Mouse (Mus musculus): Measurements from ENCODE around the gene Mospd1. TPM values are rescaled to one million over a fixed set of nuclear protein-coding genes. Genes with fewer than 3 reads are reported as not detected.

The Mospd1 gene
- polyA plus RNA-seq, 1 experiment from 2014 or later: 51.1 TPM

DNA sequence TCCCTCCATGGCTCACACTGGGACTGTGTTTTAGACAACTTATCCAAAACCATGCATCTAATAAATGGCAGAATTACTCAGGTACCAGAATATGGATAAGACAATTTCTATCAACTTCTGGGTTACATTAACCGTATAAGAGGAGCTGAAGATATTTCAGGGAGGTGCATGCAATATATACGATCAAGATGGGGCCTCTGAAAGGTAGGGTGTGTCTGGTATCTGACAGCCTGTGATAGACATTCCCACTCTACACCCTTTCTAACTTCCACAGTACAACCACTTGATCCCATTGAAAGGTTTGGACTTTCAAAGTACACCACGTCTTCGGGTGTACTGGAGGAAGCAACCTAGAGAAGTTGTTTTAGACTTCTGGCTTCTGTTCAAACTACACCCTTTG lies 39.9 kb downstream of the Mospd1 start:
- Histone ChIP-seq H3K36me3 (ENCODE audit: control insufficient read depth, insufficient read depth, low read length) (no peaks in the 10 kb centered on the region), H3K4me1 (ENCODE audit: control insufficient read depth, insufficient read depth, low read length) (no peaks in the 10 kb centered on the region), H3K4me3 (ENCODE audit: low read depth, low read length) (no peak overlapping the region), H3K27me3 (ENCODE audit: control insufficient read depth, insufficient read depth, low read length) (no peaks in the 10 kb centered on the region), H3K4me2 (no peak overlapping the region), H3K9me3 (replicated peaks; ENCODE audit: control insufficient read depth, low read length) (no peaks in the 10 kb centered on the region), H3K9ac (ENCODE audit: low read depth, low read length) (no peak overlapping the region), H3K27ac (ENCODE audit: low read depth, low read length) (no peak overlapping the region)
- WGBS (ENCODE audit: insufficient replicate concordance): 78% methylated on average over 4 of the region's 4 CpGs
- no peak for ATAC-seq (replicated peaks; ENCODE audit: insufficient number of reproducible peaks, low FRiP score, low TSS enrichment)

- Histone ChIP-seq H3K36me3 (ENCODE audit: control insufficient read depth, insufficient read depth, low read length) (no peaks in the 10 kb centered on the region), H3K27me3 (ENCODE audit: control insufficient read depth, insufficient read depth, low read length) (no peaks in the 10 kb centered on the region), H3K9ac (ENCODE audit: low read depth, low read length) (no peak overlapping the region), H3K4me1 (ENCODE audit: control insufficient read depth, insufficient read depth, low read length) (no peaks in the 10 kb centered on the region; the same call in 1 of the 2 replicates), H3K4me2 (no peak overlapping the region), H3K4me3 (ENCODE audit: low read depth, low read length) (no peak overlapping the region), H3K9me3 (replicated peaks; ENCODE audit: control insufficient read depth, low read length) (no peaks in the 10 kb centered on the region), H3K27ac (ENCODE audit: low read depth, low read length) (no peak overlapping the region)
- WGBS (ENCODE audit: insufficient replicate concordance): 75% methylated on average over 4 of the region's 4 CpGs
- ATAC-seq (replicated peaks; ENCODE audit: insufficient number of reproducible peaks, low FRiP score, low TSS enrichment): no peak
Observed at GRCm38 (mm10) chrX:53321111-53321510, 49.2 kb downstream of the Mospd1 start.

- no peak overlapping the region for H3K4me2 ChIP-seq
- no peaks in the 10 kb centered on the region for H3K36me3 ChIP-seq (ENCODE audit: control insufficient read depth, insufficient read depth, low read length)
- H3K9ac ChIP-seq (ENCODE audit: low read depth, low read length): no peak overlapping the region
- H3K9me3 ChIP-seq (replicated peaks; ENCODE audit: control insufficient read depth, low read length): no peaks in the 10 kb centered on the region
- H3K27ac ChIP-seq (ENCODE audit: low read depth, low read length): no peak overlapping the region
- 48% methylated on average over 2 of the region's 2 CpGs for WGBS (ENCODE audit: insufficient replicate concordance)
- no peaks in the 10 kb centered on the region for H3K27me3 ChIP-seq (ENCODE audit: control insufficient read depth, insufficient read depth, low read length)
- ATAC-seq (replicated peaks; ENCODE audit: insufficient number of reproducible peaks, low FRiP score, low TSS enrichment): no peak
- no peak overlapping the region for H3K4me3 ChIP-seq (ENCODE audit: low read depth, low read length)
- no peaks in the 10 kb centered on the region; the same call in 1 of the 2 replicates for H3K4me1 ChIP-seq (ENCODE audit: control insufficient read depth, insufficient read depth, low read length)
Observed at GRCm38 (mm10) chrX:53320564-53320963, 49.7 kb downstream of the Mospd1 start.

Other genes with a start within 250 kb of the Mospd1 start
- 11.4 and 14.9 TPM in 2 replicates for gene Plac1, start 130.4 kb downstream of the Mospd1 start, polyA plus RNA-seq (2014; fragmentation: Nextera tagmentation; extraction: Ambion mirVana)
- gene Fam122b, start 100.7 kb downstream of the Mospd1 start, polyA plus RNA-seq (2014; fragmentation: Nextera tagmentation; extraction: Ambion mirVana): 21.3 and 26.0 TPM in 2 replicates
- not detected in 2 replicates for gene Fam122c, start 97.1 kb downstream of the Mospd1 start, polyA plus RNA-seq (2014; fragmentation: Nextera tagmentation; extraction: Ambion mirVana)
- gene Etd, start 64.4 kb upstream of the Mospd1 start, polyA plus RNA-seq (2014; fragmentation: Nextera tagmentation; extraction: Ambion mirVana): not detected in 2 replicates
- 40.7 and 45.6 TPM in 2 replicates for gene Rtl8c, start 237.5 kb upstream of the Mospd1 start, polyA plus RNA-seq (2014; fragmentation: Nextera tagmentation; extraction: Ambion mirVana)
- gene Gm14597, start 238.5 kb upstream of the Mospd1 start, polyA plus RNA-seq (2014; fragmentation: Nextera tagmentation; extraction: Ambion mirVana): not detected in 2 replicates

Data from heart, embryonic 11.5 days (tissue).